Mouse (Mus musculus): ENCODE data around the gene Pml.

- TF ChIP-seq GATA1 (IDR thresholded peaks at IDR 0.05; ENCODE audit: low read length), result no peak
- no peak for TF ChIP-seq TAL1 (IDR thresholded peaks at IDR 0.05; ENCODE audit: low read length)
Observed at GRCm38 (mm10) chr9:58184456-58184855, 65.1 kb downstream of the Pml start.
